Mouse (Mus musculus): ENCODE results near the gene Numa1.

DNA sequence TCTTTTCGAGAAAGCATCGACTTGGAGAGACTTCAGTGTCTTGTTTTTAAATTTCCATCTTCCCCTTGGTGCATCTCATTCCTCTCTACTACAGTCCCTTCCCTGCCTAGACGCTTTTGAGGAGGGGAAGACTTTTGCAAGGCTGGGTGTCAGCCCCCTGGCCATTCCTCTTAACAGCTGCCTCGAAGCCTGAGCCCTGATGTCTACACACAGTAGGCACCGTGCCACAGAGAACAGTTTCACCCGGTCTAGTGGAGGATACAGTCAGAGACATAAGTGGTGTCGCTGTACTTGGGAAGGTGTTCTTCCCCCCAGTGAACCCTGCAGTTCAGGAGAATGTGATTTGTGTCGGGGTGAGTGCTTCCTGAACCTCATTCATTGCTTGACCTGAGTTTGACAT is 27.2 kb upstream of the Numa1 start:
- TF ChIP-seq CTCF (IDR thresholded peaks at IDR 0.05; ENCODE audit: low read depth) (no peak), EP300 (IDR thresholded peaks at IDR 0.05; ENCODE audit: low read depth) (no peak)

All from liver, postnatal 0 days (tissue).